Mouse (Mus musculus) heart, embryonic 10.5 days (tissue): ENCODE data around the gene Slc26a10. TPM values are rescaled to one million over a fixed set of nuclear protein-coding genes. Genes with fewer than 3 reads are reported as not detected.
A peak's percentile ranks its signal among the peaks of the same experiment; 100 is the strongest.
"Not testable (repeated sequence)": the region's sequence is repeated elsewhere in the genome, so short reads cannot be mapped to it uniquely, and the experiment has no call there.

Experiments used
- DNase-seq: peaks from one replicate; pipeline ENCODE4 v3.0.0-alpha.2; 2017; ENCODE audit warnings: low spot score
- H3K27ac ChIP-seq: fragments of 300-500 bp; sonication (generic); 2 replicates; pipeline ENCODE4 v1.5.1; 2016; ENCODE audit warnings: mild to moderate bottlenecking
- H3K27me3 ChIP-seq: fragments of 300-500 bp; sonication (generic); 2 replicates; pipeline ENCODE4 v1.6.1; 2016; ENCODE audit warnings: mild to moderate bottlenecking; ENCODE audit not compliant: poor library complexity, insufficient read depth, severe bottlenecking
- H3K36me3 ChIP-seq: fragments of 300-500 bp; sonication (generic); 2 replicates; pipeline ENCODE4 v1.6.1; 2016; ENCODE audit warnings: mild to moderate bottlenecking, moderate library complexity
- H3K4me1 ChIP-seq: fragments of 300-500 bp; sonication (generic); 2 replicates; pipeline ENCODE4 v1.6.1; 2016; ENCODE audit warnings: mild to moderate bottlenecking
- H3K4me3 ChIP-seq: fragments of 300-500 bp; sonication (generic); 2 replicates; pipeline ENCODE4 v1.5.1; 2016; ENCODE audit warnings: mild to moderate bottlenecking, moderate library complexity
- H3K9me3 ChIP-seq: fragments of 300-500 bp; sonication (generic); 2 replicates; pipeline ENCODE4 v1.6.1; 2016; ENCODE audit warnings: mild to moderate bottlenecking, moderate library complexity
- WGBS: fragments of 180-500 bp; shearing (Covaris S2); methylation state at CpG from one replicate; pipeline ENCODE4 v1.1.7; 2016; 5-methylcytosine and 5-hydroxymethylcytosine counted together
- polyA plus RNA-seq: library from polyadenylated mRNA; unstranded; fragments of >200 nt; fragmentation: Nextera tagmentation; extraction: Ambion mirVana; gene quantifications from 2 replicates; pipeline ENCODE4 v1.2.1, GENCODE M21; 2016

Slc26a10 gene
- polyA plus RNA-seq, 1 experiment from 2014 or later, result 9.2 TPM

DNA sequence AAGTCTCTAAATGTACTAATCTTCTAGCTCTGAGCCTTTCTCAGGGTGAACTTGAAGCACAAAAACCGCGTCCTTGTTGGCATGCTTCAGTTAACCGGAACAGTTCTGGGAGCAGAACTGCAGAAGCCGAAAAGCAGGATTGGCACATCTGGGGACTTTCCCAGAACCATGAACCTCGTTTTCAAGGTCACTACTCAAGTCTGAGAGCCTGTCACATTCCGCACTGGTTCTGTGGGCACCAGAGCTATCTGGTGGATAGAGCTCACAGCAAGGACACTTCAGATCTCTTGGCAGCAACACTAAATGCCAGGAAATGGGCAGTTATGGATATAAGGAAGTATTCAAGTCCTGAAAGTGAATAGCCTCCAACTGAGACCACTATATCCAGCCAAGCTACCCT is 33.3 kb downstream of the Slc26a10 start:
- Histone ChIP-seq H3K4me1 (no peaks in the 10 kb centered on the region), H3K36me3 (no peaks in the 10 kb centered on the region), H3K9me3 (no peaks in the 10 kb centered on the region), H3K27ac (no peak overlapping the region), H3K4me3 (no peak overlapping the region), H3K27me3 (no peaks in the 10 kb centered on the region)
- no peak for DNase-seq
- 80% methylated on average over 6 of the region's 6 CpGs for WGBS

- Histone ChIP-seq H3K9me3 (no peaks in the 10 kb centered on the region), H3K27me3 (no peaks in the 10 kb centered on the region), H3K4me3 (no peak overlapping the region), H3K27ac (no peak overlapping the region), H3K36me3 (no peaks in the 10 kb centered on the region), H3K4me1 (no peaks in the 10 kb centered on the region)
- DNase-seq, result no peak
- 74% methylated on average over 5 of the region's 5 CpGs for WGBS
These were observed 35.1 kb downstream of the Slc26a10 start for GRCm38 (mm10) chr10:127145303-127145702.

DNA sequence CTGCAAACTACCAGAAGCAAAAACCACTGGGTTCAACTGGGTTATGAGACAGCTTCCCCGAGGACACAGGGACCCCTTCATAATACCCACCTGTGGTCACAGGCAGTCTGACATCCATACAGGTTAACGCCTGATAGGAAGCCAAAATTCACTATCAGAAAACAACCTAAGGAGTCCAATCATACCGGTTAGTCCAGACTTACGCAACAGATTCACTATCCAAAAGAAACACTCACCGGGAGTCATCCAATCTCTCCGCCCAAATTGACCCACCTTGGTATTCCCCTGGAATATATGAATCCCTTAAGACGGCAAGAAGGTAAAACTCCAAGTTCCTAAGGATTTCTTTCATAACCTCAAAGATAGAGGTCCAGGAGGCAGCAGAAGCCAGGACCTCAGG is 35.9 kb downstream of the Slc26a10 start:
- 84% methylated on average over 7 of the region's 7 CpGs for WGBS
- H3K4me3 ChIP-seq, result no peak overlapping the region
- no peaks in the 10 kb centered on the region for H3K27me3 ChIP-seq
- H3K9me3 ChIP-seq, result no peaks in the 10 kb centered on the region
- no peaks in the 10 kb centered on the region for H3K36me3 ChIP-seq
- no peak overlapping the region for H3K27ac ChIP-seq
- DNase-seq, result no peak
- no peaks in the 10 kb centered on the region for H3K4me1 ChIP-seq

DNA sequence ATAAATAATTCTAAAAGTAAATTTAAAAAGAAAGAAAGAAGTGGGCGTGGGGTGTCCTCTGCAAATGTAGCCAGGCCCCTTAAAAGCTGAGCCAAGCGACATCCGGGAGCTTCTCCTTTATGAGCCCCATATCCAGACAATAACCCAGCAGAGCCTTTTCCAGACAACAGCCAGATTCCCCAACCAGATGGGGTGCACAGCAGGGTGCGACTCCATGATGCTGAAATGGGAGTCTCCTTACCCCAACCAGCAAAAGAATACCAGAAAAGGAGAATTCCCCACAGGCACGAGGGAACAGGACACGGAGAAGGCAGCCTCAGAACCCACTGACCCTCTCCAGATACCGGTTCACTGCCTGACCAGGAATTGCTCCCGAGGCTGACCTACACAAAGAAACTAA is 37.2 kb downstream of the Slc26a10 start:
- DNase-seq, result no peak
- Histone ChIP-seq H3K9me3 (no peaks in the 10 kb centered on the region), H3K27ac (no peak overlapping the region), H3K4me3 (no peak overlapping the region), H3K36me3 (no peaks in the 10 kb centered on the region), H3K4me1 (no peaks in the 10 kb centered on the region), H3K27me3 (no peaks in the 10 kb centered on the region)
- 81% methylated on average over 8 of the region's 8 CpGs for WGBS

- Histone ChIP-seq H3K27ac (no peak overlapping the region), H3K4me3 (no peak overlapping the region), H3K36me3 (no peaks in the 10 kb centered on the region), H3K4me1 (no peaks in the 10 kb centered on the region), H3K27me3 (no peaks in the 10 kb centered on the region), H3K9me3 (no peaks in the 10 kb centered on the region)
- WGBS, result 72% methylated on average over 8 of the region's 8 CpGs
- no peak for DNase-seq
These were observed 38.9 kb downstream of the Slc26a10 start for GRCm38 (mm10) chr10:127141500-127141899.

DNA sequence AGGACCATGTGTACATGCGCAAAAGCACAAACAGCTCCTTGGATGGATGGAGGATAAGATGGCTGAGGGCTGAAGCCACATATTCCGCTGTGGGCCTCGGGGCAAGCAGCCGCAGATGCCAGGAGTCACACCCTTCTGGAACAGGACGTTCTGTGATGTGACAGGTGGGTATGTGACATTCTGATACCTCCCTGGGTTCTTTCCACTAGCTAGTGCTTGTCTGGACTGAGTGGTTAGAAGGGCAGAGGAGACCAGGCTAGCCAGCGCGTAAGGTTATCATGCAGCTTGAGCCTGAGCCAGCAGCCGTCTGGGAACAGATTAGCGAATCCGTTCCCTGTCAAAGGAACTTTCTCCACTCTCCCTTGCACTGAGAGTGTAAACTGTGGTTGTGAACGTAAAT is 39.5 kb downstream of the Slc26a10 start:
- H3K36me3 ChIP-seq, result no peaks in the 10 kb centered on the region
- no peak for DNase-seq
- no peak overlapping the region for H3K27ac ChIP-seq
- no peaks in the 10 kb centered on the region for H3K9me3 ChIP-seq
- no peaks in the 10 kb centered on the region for H3K27me3 ChIP-seq
- no peaks in the 10 kb centered on the region for H3K4me1 ChIP-seq
- 72% methylated on average over 11 of the region's 11 CpGs for WGBS
- no peak overlapping the region for H3K4me3 ChIP-seq

DNA sequence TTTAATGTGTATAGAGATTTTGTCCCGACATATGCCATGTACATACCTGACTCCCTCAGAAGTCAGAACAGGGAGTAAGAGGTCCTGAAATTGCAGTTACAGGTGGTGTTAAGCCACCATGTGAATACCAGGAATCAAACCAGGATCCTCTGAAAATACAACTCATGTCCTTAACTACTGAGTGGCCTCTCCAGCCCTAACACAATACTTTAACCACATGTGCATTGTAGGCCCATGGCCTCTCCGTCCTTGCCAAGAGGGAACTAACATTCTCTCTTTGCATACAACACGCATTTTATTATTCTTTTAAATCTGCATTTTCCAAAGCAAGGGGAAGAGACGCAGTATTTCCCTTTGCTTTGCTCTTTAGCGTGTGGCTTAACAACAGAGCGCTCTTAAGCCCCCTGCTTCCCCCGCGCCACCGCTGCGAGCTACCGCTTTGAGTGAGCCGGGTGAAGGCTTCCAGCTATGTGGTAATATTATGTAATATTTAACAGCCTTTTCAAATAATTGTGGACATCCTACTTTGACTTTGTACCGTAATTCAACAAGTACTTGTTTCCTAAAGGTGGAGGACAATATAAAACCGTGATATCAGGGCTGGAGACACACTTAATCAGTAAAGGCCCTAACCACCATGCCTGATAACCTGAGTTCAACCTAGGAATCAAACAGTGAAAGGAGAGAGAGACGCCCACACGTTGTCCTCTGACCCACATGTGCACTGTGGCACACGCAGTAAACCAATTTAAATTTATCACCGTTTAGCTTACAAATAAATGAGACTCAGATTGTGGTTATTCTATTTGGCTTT is 41.9 kb downstream of the Slc26a10 start:
- Histone ChIP-seq H3K27ac (no peak overlapping the region), H3K27me3 (no peaks in the 10 kb centered on the region), H3K9me3 (no peaks in the 10 kb centered on the region), H3K4me1 (0 out of 2 replicates have a peak, but pooled peaks cover 6% of the 10 kb centered on the region), H3K4me3 (no peak overlapping the region), H3K36me3 (no peaks in the 10 kb centered on the region)
- WGBS, result 89% methylated on average over 18 of the region's 18 CpGs
- DNase-seq, result no peak

DNA sequence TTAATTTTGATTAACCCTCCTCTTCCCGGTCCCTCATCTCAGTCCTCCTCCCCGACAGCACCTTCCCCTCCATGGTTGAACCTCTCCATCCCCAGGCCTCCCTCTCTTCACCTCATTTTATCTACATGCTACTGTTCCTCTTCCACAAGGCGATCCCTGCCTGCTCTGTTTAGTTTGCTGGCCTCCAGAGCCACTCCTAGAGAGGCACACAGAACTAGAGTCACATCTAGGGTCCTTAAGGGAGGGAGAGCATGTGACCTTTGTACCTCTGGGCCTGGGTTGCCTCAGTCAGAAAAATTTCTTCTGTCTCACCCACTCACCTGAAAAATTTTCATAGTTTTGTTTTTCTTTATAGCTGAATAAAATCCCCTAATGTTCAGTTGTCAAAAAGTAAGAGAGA is 42.5 kb downstream of the Slc26a10 start:
- H3K4me1 ChIP-seq, result 0 out of 2 replicates have a peak, but pooled peaks cover 6% of the 10 kb centered on the region
- DNase-seq, result no peak
- WGBS, result 79% methylated on average over 3 of the region's 3 CpGs
- H3K36me3 ChIP-seq, result no peaks in the 10 kb centered on the region
- no peaks in the 10 kb centered on the region for H3K27me3 ChIP-seq
- no peaks in the 10 kb centered on the region for H3K9me3 ChIP-seq
- H3K27ac ChIP-seq, result no peak overlapping the region
- H3K4me3 ChIP-seq, result no peak overlapping the region

DNA sequence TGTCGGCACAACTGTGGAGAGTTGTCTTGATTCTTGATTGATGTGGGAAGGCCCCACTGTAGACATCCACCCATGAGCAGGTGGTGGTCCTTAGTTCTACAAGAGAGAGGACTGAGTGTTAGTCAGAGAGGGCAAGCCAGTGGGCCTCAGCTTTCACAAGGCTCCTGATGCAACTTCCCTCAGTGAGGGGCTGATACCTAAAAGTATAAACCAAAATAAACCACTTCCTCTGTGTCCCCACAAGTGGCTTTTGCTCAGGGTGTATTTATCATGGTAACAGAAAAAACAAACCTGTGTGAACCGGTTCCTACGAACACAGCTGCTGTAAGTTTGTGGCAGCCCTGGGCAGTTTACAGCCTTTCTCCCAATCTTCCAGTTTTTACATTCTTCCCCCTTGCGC is 43.9 kb downstream of the Slc26a10 start:
- Histone ChIP-seq H3K36me3 (no peaks in the 10 kb centered on the region), H3K4me3 (no peak overlapping the region), H3K9me3 (no peaks in the 10 kb centered on the region), H3K4me1 (0 out of 2 replicates have a peak, but pooled peaks cover 6% of the 10 kb centered on the region), H3K27me3 (no peaks in the 10 kb centered on the region; the same call in 1 of the 2 replicates), H3K27ac (no peak overlapping the region)
- 85% methylated on average over 4 of the region's 4 CpGs for WGBS
- no peak for DNase-seq

- no peaks in the 10 kb centered on the region for H3K36me3 ChIP-seq
- H3K27me3 ChIP-seq, result no peaks in the 10 kb centered on the region; the same call in 1 of the 2 replicates
- H3K4me1 ChIP-seq, result 0 out of 2 replicates have a peak, but pooled peaks cover 6% of the 10 kb centered on the region
- DNase-seq, result no peak
- peak overlapping the region; percentile 22; the same call in 1 of the 2 replicates for H3K27ac ChIP-seq
- no peak overlapping the region for H3K4me3 ChIP-seq
- 44% methylated on average over 8 of the region's 8 CpGs for WGBS
- no peaks in the 10 kb centered on the region for H3K9me3 ChIP-seq
These were observed 45.2 kb downstream of the Slc26a10 start for GRCm38 (mm10) chr10:127135118-127135836.

DNA sequence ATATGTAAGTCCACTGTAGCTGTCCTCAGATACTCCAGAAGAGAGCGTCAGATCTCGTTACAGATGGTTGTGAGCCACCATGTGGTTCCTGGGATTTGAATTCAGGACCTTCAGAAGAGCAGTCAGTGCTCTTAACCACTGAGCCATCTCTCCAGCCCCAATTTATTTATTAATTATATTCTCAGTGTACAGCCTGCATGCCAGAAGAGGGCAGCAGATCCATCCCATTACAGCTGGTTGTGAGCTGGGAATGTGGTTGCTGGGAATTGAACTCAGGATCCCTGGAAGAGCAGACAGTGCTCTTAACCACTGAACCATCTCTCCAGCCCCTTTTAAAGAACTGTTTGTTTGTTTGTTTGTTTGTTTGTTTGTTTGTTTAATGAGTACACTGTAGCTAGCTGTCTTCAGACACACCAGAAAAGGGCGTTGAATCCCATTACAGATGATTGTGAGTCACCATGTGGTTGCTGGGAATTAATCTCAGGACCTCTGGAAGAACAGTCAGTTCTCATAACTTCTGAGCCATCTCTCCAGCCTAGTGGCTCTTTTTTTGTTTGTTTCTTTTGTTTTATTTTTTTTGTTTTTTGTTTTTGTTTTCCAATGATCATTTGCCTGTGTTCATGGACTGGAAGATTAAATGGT is 45.9 kb downstream of the Slc26a10 start:
- H3K9me3 ChIP-seq, H3K4me3 ChIP-seq, H3K4me1 ChIP-seq, H3K36me3 ChIP-seq, DNase-seq, H3K27ac ChIP-seq, H3K27me3 ChIP-seq: not testable (repeated sequence)
- 84% methylated on average over 3 of the region's 3 CpGs for WGBS

- Histone ChIP-seq H3K9me3 (no peaks in the 10 kb centered on the region), H3K27me3 (no peaks in the 10 kb centered on the region; the same call in 1 of the 2 replicates), H3K4me3 (no peak overlapping the region), H3K27ac (no peak overlapping the region), H3K36me3 (no peaks in the 10 kb centered on the region), H3K4me1 (0 out of 2 replicates have a peak, but pooled peaks cover 6% of the 10 kb centered on the region)
- DNase-seq, result no peak
- WGBS, result 52% methylated on average over 5 of the region's 5 CpGs
These were observed 48.0 kb downstream of the Slc26a10 start for GRCm38 (mm10) chr10:127132469-127132868.

GRCm38 (mm10) chr10:127129431-127129830 is 51.0 kb downstream of the Slc26a10 start:
- WGBS, result 75% methylated on average over 4 of the region's 4 CpGs
- no peak for DNase-seq

More at GRCm38 (mm10) chr10:127129431-127129830, 51.0 kb downstream of the Slc26a10 start:
- H3K4me3 ChIP-seq, result no peak overlapping the region
- H3K27me3 ChIP-seq, result no peaks in the 10 kb centered on the region; the same call in 1 of the 2 replicates
- no peak overlapping the region for H3K27ac ChIP-seq
- H3K9me3 ChIP-seq, result no peaks in the 10 kb centered on the region
- no peaks in the 10 kb centered on the region for H3K4me1 ChIP-seq
- no peaks in the 10 kb centered on the region for H3K36me3 ChIP-seq
